Mouse (Mus musculus) thymus, postnatal 25 days (tissue): Measurements from ENCODE around the gene Kank1.

Source experiments
- DNase-seq: peaks from one replicate; pipeline ENCODE4 v3.0.0; 2022

Kank1 gene

DNA sequence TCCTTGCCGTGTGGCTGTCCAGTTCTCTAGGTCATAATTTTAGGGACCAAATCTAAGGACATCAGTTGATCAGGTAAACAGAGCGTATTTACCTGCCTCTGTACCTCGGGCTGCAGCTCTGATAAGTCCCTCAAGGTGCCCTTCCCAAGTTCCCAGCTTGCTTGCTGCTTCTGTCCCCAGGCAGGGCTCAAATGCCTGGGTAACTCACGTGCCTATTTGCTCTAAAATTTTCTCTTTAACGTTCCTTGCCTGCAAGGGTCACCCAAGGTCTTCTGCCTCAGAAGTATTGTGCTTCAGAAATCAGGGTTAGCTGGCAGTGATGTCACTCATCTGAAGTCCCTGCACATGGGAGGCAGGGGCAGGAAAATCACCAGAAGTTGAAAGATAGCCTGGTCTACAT, 210.6 kb downstream of the Kank1 start:
- DNase-seq: no peak

DNA sequence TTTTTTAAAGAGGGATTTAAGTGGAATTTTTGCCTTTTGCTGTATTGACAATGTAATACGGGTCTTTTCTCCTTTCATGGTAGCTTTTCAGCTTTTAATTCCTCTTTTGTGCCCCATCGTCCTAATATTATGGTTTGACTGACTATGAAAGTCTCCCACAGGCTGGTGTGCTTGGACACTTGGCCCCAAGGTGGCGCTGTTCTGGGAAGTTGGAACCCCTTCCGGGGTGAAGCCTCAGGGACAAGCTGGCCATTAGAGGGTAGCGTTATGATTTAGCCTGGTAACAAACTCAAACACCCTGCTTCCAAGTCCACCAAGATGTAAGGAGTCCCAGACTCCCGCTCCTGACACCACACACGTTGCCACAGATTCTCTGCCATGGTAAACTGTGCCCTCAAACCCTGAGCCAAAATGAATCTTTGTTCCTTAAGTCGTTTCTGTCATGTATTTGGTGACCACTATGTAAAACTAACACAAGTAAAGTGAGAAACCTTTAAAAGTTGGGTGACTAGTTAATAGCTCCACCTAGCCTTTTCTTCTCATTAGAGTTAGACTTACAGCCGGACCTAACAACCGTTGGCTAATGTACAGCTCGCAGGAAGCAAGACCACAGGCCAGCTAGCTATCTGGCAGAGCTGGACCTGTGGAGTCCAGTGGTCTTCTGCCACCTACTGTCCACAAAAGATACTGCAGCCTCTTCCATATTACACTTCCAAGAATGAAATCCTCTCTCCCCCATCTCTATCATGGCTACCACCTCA, 214.3 kb downstream of the Kank1 start:
- peak; percentile 18 for DNase-seq

DNA sequence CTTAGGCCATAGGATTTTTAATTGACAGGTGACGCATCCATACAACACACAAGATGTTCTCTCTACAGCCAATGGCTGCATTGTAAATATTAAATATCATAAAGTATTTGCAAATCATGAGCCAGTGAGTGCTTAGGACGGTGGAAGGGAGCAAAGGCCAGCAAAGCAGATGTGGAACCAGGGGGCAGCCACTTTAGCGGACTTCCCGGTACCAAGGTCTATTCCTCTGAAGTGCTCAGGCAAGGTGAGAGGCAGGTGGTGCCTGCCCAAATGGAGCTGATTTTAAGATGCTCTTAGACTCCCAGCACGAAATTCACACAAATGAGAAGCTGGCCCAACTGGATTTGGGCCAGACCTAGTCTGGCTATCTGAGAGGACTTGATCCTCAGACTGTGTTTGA, 216.4 kb downstream of the Kank1 start:
- no peak for DNase-seq

DNA sequence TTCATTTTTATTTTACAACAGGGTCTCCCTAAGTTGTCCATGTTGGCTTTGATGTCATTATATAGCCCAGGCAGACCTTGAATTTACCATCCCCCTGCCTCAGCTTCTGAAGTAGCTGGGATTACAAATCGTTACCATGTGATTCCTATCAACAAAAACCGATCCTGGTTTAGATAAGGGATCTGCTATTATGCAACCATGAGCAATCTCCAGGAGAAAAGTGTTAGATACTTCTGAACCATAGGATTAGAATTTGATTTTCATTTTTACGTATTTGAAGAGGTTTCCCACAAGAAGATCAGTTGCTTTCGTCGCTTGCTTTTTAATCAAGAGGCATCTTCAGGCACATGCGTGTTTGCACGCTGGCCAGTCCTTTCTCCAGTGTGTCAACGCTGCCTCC, 224.0 kb downstream of the Kank1 start:
- no peak for DNase-seq

DNA sequence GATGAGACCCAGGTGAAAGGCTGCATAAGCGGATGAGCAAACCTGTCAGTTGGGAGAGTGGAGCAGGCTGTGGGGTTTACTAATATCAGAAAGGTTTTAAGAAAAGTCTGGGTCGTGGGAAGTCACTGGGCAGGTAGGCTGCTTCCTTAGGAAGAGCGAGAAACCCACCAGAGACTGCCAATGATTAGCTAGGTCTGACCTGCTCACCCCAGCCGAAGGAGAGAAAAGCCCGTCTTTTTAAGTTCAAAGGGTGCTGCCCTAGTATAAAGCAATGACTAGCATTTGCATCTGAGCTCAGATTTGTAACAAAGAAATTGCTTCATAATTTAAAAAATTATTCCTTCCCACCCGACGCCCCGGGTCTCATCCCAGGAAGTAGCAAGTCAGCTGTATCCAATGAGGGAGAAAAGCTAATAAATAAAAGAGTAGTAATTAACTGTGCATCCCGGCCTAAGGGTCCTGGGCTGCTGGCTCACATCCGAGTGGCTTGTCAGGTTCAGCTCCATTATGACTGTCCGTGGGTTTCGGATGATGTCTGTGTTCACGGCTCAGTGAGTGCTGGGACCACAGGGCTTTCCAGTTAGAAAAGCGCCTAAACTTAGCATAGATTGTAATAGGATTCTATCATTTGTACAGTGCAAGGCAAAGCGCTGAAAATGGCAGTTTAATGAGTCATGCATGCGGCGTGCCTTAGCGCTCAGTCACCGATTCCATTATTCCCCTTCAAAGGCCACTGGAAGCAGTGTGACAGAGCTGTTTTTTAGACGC, 225.0 kb downstream of the Kank1 start:
- DNase-seq: no peak

DNA sequence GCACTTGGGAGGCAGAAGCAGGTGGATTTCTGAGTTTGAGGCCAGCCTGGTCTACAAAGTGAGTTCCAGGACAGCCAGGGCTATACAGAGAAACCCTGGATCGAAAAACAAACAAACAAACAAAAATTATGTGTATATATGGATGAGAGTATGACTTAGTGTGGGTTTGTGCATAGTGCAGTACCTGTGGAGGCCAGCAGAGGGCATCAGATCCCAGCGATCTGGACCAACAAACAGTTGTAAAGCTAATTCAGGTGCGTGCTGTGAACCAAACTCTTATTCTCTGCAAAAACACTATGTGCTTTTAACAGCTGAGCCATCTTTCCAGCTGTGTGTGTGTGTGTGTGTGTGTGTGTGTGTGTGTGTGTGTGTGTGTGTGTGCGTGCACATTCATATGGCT, 239.0 kb downstream of the Kank1 start:
- DNase-seq: peak; percentile 12

DNA sequence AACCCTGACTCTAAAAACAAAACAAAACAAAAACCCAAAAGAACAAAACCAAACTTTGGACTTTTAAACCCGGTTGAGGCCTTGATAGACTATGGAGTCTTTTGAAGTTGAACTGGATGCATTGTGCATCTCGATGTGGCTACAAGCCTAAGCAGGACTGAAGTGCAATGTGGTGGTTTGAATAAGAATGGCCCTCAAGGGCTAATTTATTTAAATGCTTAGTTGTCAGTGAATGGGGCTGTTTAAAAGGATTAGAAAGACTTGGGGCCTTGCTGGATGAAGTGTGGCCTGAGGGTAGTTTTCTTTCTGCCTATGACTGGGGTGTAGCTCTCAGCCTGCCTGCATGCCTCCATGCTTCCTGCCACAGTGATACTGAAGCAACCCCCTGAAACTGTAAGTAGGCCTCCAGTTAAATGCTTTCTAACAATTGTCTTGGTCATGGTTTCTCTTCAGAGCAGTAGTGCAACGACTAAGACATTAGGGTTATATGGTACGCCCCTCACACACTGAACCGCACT, 242.4 kb downstream of the Kank1 start:
- DNase-seq: no peak

DNA sequence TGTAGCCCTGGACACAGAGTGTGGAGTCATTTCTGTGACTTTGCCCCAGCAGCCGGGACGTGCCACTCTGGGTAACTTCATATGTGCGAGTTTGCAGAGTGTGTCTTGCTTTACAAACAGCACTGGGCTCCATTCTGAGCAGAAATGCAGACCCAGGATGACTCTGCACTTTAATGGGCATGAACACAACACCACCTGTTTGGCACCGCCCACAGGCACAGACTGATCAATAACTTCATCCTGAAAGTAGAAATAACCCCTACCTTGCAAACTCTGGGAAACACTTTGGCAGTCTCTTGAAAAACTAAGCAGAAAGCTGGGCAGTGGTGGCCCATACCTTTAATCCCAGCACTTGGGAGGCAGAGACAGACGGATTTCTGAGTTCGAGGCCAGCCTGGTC, 244.0 kb downstream of the Kank1 start:
- DNase-seq: no peak
